Mouse (Mus musculus): ENCODE measurements around the gene Gm8909. TPM values are rescaled to one million over a fixed set of nuclear protein-coding genes. Genes with fewer than 3 reads are reported as not detected.
"Not testable (repeated sequence)": the region's sequence is repeated elsewhere in the genome, so short reads cannot be mapped to it uniquely, and the experiment has no call there.

Gene Gm8909
- polyA plus RNA-seq, 2 experiments, result not detected

- Histone ChIP-seq H3K4me1 (replicated peaks; ENCODE audit: control insufficient read depth in 2 of 2, insufficient read depth in 2 of 2, low read length in 1 of 2) (no peaks in the 10 kb centered on the region), H3K36me3 (replicated peaks; ENCODE audit: control insufficient read depth, insufficient read depth, low read depth) (no peaks in the 10 kb centered on the region), H3K4me2 (ENCODE audit: low read depth) (no peak overlapping the region), H3K9me3 (ENCODE audit: control insufficient read depth, low read length) (no peaks in the 10 kb centered on the region), H3K27ac (no peak overlapping the region), H3K9ac (replicated peaks) (no peak overlapping the region), H3K27me3 (ENCODE audit: control insufficient read depth, insufficient read depth, low read length) (peaks cover 37% of the 10 kb centered on the region), H3K4me3 (ENCODE audit: insufficient read depth in 1 of 2, low read depth in 2 of 2, low read length in 2 of 2) (no peak overlapping the region)
- no peak for TF ChIP-seq CTCF (IDR thresholded peaks at IDR 0.05; ENCODE audit: low read depth)
- TF ChIP-seq EP300 (IDR thresholded peaks at IDR 0.05; ENCODE audit: low read depth), result no peak
- WGBS (ENCODE audit: insufficient replicate concordance), result 19% methylated on average over 1 of the region's 1 CpGs
- no peak for ATAC-seq (ENCODE audit: insufficient read depth)
- DNase-seq (ENCODE audit: low read depth in 3 of 3, low spot score in 3 of 3), result no peak
Observed at GRCm38 (mm10) chr17:36170287-36170814, 2.0 kb upstream of the Gm8909 start.

GRCm38 (mm10) chr17:36169753-36170152 lies 1.4 kb upstream of the Gm8909 start:
- ATAC-seq (ENCODE audit: insufficient read depth) (no peak), DNase-seq (ENCODE audit: low read depth in 3 of 3, low spot score in 3 of 3) (no peak)
- Histone ChIP-seq H3K9ac (replicated peaks) (no peak overlapping the region), H3K27ac (no peak overlapping the region), H3K36me3 (replicated peaks; ENCODE audit: control insufficient read depth, insufficient read depth, low read depth) (no peaks in the 10 kb centered on the region), H3K4me3 (ENCODE audit: insufficient read depth in 1 of 2, low read depth in 2 of 2, low read length in 2 of 2) (no peak overlapping the region), H3K4me2 (ENCODE audit: low read depth) (no peak overlapping the region), H3K9me3 (ENCODE audit: control insufficient read depth, low read length) (no peaks in the 10 kb centered on the region), H3K4me1 (replicated peaks; ENCODE audit: control insufficient read depth in 2 of 2, insufficient read depth in 2 of 2, low read length in 1 of 2) (no peaks in the 10 kb centered on the region), H3K27me3 (ENCODE audit: control insufficient read depth, insufficient read depth, low read length) (peaks cover 38% of the 10 kb centered on the region)
- TF ChIP-seq CTCF (IDR thresholded peaks at IDR 0.05; ENCODE audit: low read depth) (no peak), EP300 (IDR thresholded peaks at IDR 0.05; ENCODE audit: low read depth) (no peak)

DNA sequence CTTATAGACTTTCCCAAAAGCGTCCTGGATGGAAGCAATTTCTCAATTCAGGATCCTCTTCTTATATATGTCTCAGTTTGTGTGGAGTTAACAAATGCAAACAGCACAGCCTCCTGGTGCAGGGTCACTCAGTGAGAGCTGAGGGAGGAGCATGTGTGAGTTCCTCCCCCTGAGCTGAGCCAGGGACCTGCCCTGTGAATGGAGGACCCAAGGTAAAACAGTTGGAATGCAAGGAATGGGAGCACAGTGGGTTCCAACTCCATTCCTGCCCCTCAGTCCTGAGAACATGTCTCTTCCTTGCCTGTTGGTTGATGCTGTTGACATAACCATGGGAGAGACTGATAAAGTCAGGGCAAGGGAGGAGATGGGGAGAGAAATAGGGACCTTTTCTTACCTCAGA lies 757 bp upstream of the Gm8909 start:
- WGBS (ENCODE audit: insufficient replicate concordance), result no CpG with 5 or more reads among the region's 1 CpGs
- ATAC-seq (ENCODE audit: insufficient read depth); H3K4me1 ChIP-seq (replicated peaks; ENCODE audit: control insufficient read depth in 2 of 2, insufficient read depth in 2 of 2, low read length in 1 of 2); H3K4me3 ChIP-seq (ENCODE audit: insufficient read depth in 1 of 2, low read depth in 2 of 2, low read length in 2 of 2); H3K9ac ChIP-seq (replicated peaks); H3K4me2 ChIP-seq (ENCODE audit: low read depth); DNase-seq (ENCODE audit: low read depth in 3 of 3, low spot score in 3 of 3); H3K9me3 ChIP-seq (ENCODE audit: control insufficient read depth, low read length); H3K36me3 ChIP-seq (replicated peaks; ENCODE audit: control insufficient read depth, insufficient read depth, low read depth); H3K27ac ChIP-seq: not testable (repeated sequence)
- peaks cover 44% of the 10 kb centered on the region for H3K27me3 ChIP-seq (ENCODE audit: control insufficient read depth, insufficient read depth, low read length)

- WGBS (ENCODE audit: insufficient replicate concordance), result 2% methylated on average over 51 of the region's 51 CpGs
- H3K36me3 ChIP-seq (replicated peaks; ENCODE audit: control insufficient read depth, insufficient read depth, low read depth), result no peaks in the 10 kb centered on the region
- H3K4me2 ChIP-seq (ENCODE audit: low read depth), result peak overlapping the region; percentile 58
- H3K27ac ChIP-seq, result no peak overlapping the region
- peaks cover 47% of the 10 kb centered on the region for H3K27me3 ChIP-seq (ENCODE audit: control insufficient read depth, insufficient read depth, low read length)
- no peaks in the 10 kb centered on the region for H3K4me1 ChIP-seq (replicated peaks; ENCODE audit: control insufficient read depth in 2 of 2, insufficient read depth in 2 of 2, low read length in 1 of 2)
- H3K4me3 ChIP-seq (ENCODE audit: insufficient read depth in 1 of 2, low read depth in 2 of 2, low read length in 2 of 2), result peak overlapping the region; percentile 36 to 48
- TF ChIP-seq CTCF (IDR thresholded peaks at IDR 0.05; ENCODE audit: low read depth), result no peak
- TF ChIP-seq EP300 (IDR thresholded peaks at IDR 0.05; ENCODE audit: low read depth), result no peak
- no peak for ATAC-seq (ENCODE audit: insufficient read depth)
- DNase-seq (ENCODE audit: low read depth in 3 of 3, low spot score in 3 of 3), result no peak
- no peak overlapping the region for H3K9ac ChIP-seq (replicated peaks)
- no peaks in the 10 kb centered on the region for H3K9me3 ChIP-seq (ENCODE audit: control insufficient read depth, low read length)
Observed at GRCm38 (mm10) chr17:36167306-36168038, 865 bp downstream of the Gm8909 start.

DNA sequence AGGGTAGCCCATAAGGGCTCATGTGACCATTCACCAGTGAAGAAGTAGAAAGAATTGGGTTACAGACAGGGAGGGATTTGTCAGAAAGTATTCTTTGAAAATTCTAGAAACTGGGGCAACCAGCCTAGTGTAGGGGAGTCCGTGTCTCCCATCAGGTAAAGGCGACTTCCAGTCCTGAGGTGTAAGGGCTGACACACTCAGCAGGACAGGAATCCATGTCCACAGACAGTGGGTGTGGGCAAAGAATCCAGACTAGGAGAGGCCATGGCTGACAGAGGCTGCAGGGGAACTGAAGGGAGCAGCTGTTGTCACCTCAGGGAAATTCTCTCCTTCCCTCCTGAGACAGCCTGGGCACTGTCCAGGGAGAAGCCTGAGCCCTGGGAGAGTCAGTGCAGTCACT lies 1.4 kb downstream of the Gm8909 start:
- not testable (repeated sequence) for H3K4me2 ChIP-seq (ENCODE audit: low read depth); DNase-seq (ENCODE audit: low read depth in 3 of 3, low spot score in 3 of 3); H3K4me3 ChIP-seq (ENCODE audit: insufficient read depth in 1 of 2, low read depth in 2 of 2, low read length in 2 of 2); H3K4me1 ChIP-seq (replicated peaks; ENCODE audit: control insufficient read depth in 2 of 2, insufficient read depth in 2 of 2, low read length in 1 of 2); H3K9ac ChIP-seq (replicated peaks); H3K9me3 ChIP-seq (ENCODE audit: control insufficient read depth, low read length); H3K36me3 ChIP-seq (replicated peaks; ENCODE audit: control insufficient read depth, insufficient read depth, low read depth); ATAC-seq (ENCODE audit: insufficient read depth); H3K27ac ChIP-seq
- H3K27me3 ChIP-seq (ENCODE audit: control insufficient read depth, insufficient read depth, low read length), result peaks cover 53% of the 10 kb centered on the region
- WGBS (ENCODE audit: insufficient replicate concordance), result 14% methylated on average over 2 of the region's 2 CpGs
